Mouse (Mus musculus) kidney, adult 2 months (tissue): ENCODE data around the gene Myo18b. TPM values are rescaled to one million over a fixed set of nuclear protein-coding genes. Genes with fewer than 3 reads are reported as not detected.

Source experiments
- DNase-seq: peaks from one replicate; pipeline ENCODE4 v3.0.0; 2021
- H3K27ac ChIP-seq: fragments of 200-500 bp; 2 replicates; pipeline ENCODE4 v1.5.1; 2012; ENCODE audit warnings: low read depth, low read length, control low read depth, inconsistent platforms; ENCODE audit not compliant: insufficient read depth
- H3K27me3 ChIP-seq: fragments of 200-500 bp; replicated peaks from 2 replicates; pipeline ENCODE4 v1.6.1; 2012; ENCODE audit warnings: mild to moderate bottlenecking, moderate library complexity, low read length, inconsistent platforms; ENCODE audit not compliant: control insufficient read depth, insufficient read depth
- H3K36me3 ChIP-seq: fragments of 200-500 bp; 2 replicates; pipeline ENCODE4 v1.6.1; 2012; ENCODE audit warnings: mild to moderate bottlenecking, moderate library complexity, low read length, inconsistent platforms; ENCODE audit not compliant: control insufficient read depth, insufficient read depth
- H3K4me1 ChIP-seq: fragments of 200-500 bp; 2 replicates; pipeline ENCODE4 v1.6.1; 2011; ENCODE audit warnings: low read length; ENCODE audit not compliant: control insufficient read depth, insufficient read depth
- H3K4me3 ChIP-seq: fragments of 200-500 bp; 2 replicates; pipeline ENCODE4 v1.5.1; 2011; ENCODE audit warnings: mild to moderate bottlenecking, low read depth, low read length, control low read depth; ENCODE audit not compliant: insufficient read depth
- CTCF ChIP-seq: fragments of 200-500 bp; conservative IDR thresholded peaks from 2 replicates; pipeline ENCODE4 v1.5.1; 2011; ENCODE audit warnings: low read depth, mild to moderate bottlenecking, control low read depth, low read length, moderate library complexity, mixed read lengths; ENCODE audit not compliant: insufficient read depth, insufficient read length
- POLR2A ChIP-seq: fragments of 200-500 bp; IDR thresholded peaks from one replicate; pipeline ENCODE4 v1.6.1; 2011; ENCODE audit warnings: low read depth, low read length, control low read depth
- WGBS: fragments of 180-500 bp; shearing (Covaris S2); methylation state at CpG from one replicate; pipeline ENCODE4 v1.1.7; 2018; 5-methylcytosine and 5-hydroxymethylcytosine counted together
- polyA plus RNA-seq: library from polyadenylated mRNA; depleted of rRNA; stranded (reverse); fragments of >200 nt; gene quantifications from 2 replicates; pipeline ENCODE4 v1.2.3, GENCODE M21; 2012

The Myo18b gene
- polyA plus RNA-seq, 1 experiment = 1.2 TPM

DNA sequence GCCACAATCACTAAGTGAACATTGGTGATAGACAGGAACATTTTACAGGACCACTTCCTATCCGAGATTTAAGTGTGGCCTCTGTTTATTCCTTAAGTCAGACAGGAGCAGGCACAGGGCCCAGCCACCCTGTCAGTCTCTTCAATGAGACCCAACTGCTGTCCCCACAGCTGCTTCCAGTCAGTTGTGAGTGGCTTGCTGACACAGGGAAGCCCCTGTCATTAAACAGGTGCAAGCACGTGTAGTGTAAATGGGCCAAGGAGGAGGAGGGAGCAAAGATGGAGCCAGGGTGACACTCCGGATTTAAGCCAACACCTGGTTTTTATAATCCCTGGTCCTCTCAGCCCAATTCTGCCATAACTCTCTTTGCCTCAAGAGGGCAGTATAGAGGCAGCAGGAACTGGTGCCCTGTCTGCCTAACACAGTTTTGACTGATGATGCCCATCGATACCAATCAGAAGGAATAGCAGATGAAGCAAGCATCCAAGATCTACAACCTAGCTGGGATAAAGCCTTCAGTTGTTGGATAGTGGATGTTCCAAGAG, 19.2 kb downstream of the Myo18b start:
- Histone ChIP-seq H3K27ac (no peak overlapping the region), H3K27me3 (no peaks in the 10 kb centered on the region), H3K36me3 (no peaks in the 10 kb centered on the region), H3K4me3 (no peak overlapping the region), H3K4me1 (no peaks in the 10 kb centered on the region)
- TF ChIP-seq CTCF (peak; percentile 90), POLR2A (no peak)
- peak; percentile 58 for DNase-seq
- 19% methylated on average over 4 of the region's 4 CpGs for WGBS

DNA sequence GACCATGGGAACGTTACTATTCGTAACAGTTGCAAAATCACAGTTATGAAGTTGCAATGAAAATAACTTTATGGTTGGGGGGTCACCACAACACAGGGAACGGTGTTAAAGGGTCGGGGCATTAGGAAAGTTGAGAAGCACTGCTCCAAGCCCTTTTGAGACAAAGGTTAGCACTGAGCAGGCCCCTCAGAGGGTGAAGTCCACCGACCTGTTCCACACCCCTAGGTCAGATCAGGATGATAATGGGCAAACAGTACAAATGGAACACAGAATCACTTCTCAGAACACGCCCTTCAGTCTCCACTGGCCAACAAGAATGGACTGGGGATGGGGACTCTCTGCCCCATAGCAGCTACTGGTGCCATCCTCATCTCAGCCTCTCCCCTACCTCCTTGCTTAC, 23.2 kb downstream of the Myo18b start:
- Histone ChIP-seq H3K4me1 (no peaks in the 10 kb centered on the region), H3K27ac (no peak overlapping the region), H3K36me3 (no peaks in the 10 kb centered on the region), H3K27me3 (no peaks in the 10 kb centered on the region), H3K4me3 (no peak overlapping the region)
- no peak for DNase-seq
- WGBS = 63% methylated on average over 6 of the region's 6 CpGs
- no peak for TF ChIP-seq CTCF
- no peak for TF ChIP-seq POLR2A

DNA sequence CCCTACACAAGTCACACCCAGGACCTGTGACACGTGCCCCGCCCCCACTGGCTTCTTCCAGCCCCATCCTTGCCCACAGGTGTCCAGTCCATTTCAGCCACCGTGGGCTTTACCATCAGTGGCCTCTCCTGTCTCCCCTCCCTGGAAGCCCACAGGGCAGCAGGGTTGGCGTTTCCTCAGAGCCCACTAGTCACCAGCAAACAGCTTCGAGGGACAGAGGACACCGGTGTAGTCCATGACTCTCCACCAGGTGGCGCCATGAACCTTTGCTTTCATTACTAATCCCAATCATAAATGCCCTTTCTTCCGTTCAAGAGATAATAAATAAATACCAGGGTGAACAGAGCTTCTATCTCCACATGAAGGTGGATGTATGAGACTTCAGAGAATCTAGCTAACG, 25.4 kb downstream of the Myo18b start:
- Histone ChIP-seq H3K27ac (no peak overlapping the region), H3K27me3 (no peaks in the 10 kb centered on the region), H3K4me1 (no peaks in the 10 kb centered on the region), H3K36me3 (no peaks in the 10 kb centered on the region), H3K4me3 (no peak overlapping the region)
- WGBS = 24% methylated on average over 9 of the region's 9 CpGs
- peak; percentile 65 for DNase-seq
- peak; percentile 87 for TF ChIP-seq CTCF
- TF ChIP-seq POLR2A = no peak

DNA sequence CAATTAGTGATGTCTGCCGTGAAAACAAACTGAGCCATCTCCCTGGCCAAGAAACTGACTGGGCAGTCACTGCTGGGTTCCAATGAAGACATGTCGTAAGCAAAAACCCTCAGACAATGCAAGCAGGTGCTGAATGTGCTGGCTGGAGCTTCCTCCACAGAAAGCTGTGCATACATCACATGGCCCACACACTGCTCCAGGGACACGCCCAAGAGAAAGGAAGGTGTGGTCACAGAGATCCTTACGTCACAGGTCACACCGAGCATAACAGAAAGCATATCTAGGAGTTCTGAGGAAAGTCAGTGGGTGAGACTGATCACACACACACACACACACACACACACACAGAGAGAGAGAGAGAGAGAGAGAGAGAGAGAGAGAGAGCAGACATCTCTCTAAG, 27.5 kb downstream of the Myo18b start:
- Histone ChIP-seq H3K4me3 (no peak overlapping the region), H3K27me3 (no peaks in the 10 kb centered on the region), H3K36me3 (no peaks in the 10 kb centered on the region), H3K27ac (no peak overlapping the region), H3K4me1 (no peaks in the 10 kb centered on the region)
- WGBS = 81% methylated on average over 5 of the region's 5 CpGs
- TF ChIP-seq POLR2A (no peak), CTCF (no peak)
- DNase-seq = no peak

DNA sequence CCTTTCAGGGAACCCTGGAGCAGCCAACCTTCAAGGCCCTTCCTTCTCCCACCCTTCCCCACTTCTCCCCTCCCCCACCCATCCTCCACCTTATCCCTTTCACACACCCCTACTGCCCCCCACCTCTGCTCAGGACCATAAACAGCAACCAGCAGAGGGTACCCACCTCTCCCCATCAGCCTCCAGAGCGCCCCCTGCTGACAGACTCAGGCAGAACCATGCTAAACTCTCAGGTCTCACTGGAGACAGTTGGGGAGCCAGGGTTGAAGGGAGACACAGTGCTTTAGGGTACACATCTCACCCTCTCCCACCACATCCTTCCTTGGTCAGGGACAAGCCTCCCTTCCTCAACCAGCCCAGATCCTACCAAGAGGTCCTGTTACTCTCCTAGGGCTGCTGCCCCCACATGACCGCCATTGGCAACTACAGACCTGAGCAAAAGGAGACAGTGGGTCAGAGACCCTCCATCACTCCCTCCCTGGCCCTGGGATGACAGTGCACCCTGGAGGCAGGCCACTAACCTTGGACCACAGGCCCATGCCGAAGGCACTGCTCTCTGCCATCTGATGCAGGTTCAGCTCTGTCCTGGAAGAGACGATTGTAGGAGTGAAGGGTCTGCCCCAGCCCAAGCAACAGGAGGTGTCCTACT, 31.3 kb downstream of the Myo18b start:
- TF ChIP-seq POLR2A (no peak), CTCF (peak; percentile 64)
- H3K27ac ChIP-seq = no peak overlapping the region
- H3K27me3 ChIP-seq = no peaks in the 10 kb centered on the region
- H3K4me3 ChIP-seq = no peak overlapping the region
- no peaks in the 10 kb centered on the region for H3K36me3 ChIP-seq
- DNase-seq = peak; percentile 14
- WGBS = 57% methylated on average over 4 of the region's 4 CpGs
- H3K4me1 ChIP-seq = no peaks in the 10 kb centered on the region

DNA sequence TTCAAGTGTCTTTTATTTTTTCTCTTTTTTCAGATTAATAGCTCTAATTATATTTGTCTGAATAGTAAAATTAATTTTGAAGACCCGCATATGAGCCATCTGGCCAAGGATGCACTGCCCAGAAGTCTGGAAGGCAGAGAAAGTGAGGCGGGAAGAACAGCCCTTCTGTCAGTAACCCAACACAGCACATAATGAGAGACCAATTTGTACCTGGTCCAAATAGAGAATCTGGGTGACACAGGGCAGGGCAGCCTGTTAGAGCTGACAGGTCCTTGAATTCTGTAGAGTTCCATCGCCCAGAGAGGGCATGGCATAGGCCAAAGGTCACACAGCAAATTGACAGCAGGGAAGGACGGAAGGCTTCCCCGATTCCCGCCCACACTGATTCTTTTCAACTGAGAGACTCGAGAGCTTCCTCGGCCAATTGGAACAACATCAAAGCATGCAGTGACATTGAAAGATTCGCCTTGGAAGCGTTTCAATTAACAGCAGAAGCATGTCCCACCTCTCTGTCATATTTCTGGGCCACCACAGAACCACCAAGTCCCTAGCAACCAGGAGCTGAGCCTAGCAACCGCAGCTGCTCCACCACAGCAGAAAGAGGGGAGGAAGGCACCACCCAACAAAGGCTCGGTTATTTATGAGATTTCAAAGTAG, 36.7 kb downstream of the Myo18b start:
- 19% methylated on average over 12 of the region's 12 CpGs for WGBS
- no peaks in the 10 kb centered on the region for H3K27me3 ChIP-seq
- H3K4me1 ChIP-seq = no peaks in the 10 kb centered on the region
- no peak overlapping the region for H3K27ac ChIP-seq
- H3K36me3 ChIP-seq = no peaks in the 10 kb centered on the region
- no peak for TF ChIP-seq CTCF
- TF ChIP-seq POLR2A = no peak
- H3K4me3 ChIP-seq = no peak overlapping the region
- peak; percentile 68 for DNase-seq

DNA sequence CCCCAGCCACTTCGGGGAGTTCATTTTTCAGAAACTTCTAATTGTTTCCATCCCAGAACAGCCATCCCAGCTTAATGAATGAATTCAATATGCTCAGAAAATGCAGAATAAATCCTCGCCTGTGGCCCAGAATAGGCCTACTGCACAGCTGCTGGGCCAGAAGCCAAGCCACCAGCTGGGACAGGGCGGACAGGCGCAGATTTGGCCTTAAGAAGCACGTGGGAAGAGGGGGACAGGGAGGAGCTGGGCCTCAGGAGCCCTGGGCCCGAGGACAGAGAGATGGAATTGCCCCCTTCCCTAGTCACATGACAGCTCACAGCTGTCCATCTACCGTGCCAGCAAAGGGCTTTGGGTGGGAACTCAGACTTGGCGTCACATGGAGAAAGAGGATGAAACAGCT, 43.0 kb downstream of the Myo18b start:
- Histone ChIP-seq H3K4me3 (no peak overlapping the region), H3K4me1 (no peaks in the 10 kb centered on the region), H3K27ac (no peak overlapping the region), H3K27me3 (no peaks in the 10 kb centered on the region), H3K36me3 (no peaks in the 10 kb centered on the region)
- WGBS = 54% methylated on average over 8 of the region's 8 CpGs
- TF ChIP-seq POLR2A (no peak), CTCF (no peak)
- DNase-seq = peak; percentile 36
